Mouse (Mus musculus): ENCODE data around the gene Sptan1. TPM values are rescaled to one million over a fixed set of nuclear protein-coding genes. Genes with fewer than 3 reads are reported as not detected.

Sptan1 gene
- total RNA-seq (2021), result 1,000 to 10,000 TPM; 1,035 to 1,062 TPM

DNA sequence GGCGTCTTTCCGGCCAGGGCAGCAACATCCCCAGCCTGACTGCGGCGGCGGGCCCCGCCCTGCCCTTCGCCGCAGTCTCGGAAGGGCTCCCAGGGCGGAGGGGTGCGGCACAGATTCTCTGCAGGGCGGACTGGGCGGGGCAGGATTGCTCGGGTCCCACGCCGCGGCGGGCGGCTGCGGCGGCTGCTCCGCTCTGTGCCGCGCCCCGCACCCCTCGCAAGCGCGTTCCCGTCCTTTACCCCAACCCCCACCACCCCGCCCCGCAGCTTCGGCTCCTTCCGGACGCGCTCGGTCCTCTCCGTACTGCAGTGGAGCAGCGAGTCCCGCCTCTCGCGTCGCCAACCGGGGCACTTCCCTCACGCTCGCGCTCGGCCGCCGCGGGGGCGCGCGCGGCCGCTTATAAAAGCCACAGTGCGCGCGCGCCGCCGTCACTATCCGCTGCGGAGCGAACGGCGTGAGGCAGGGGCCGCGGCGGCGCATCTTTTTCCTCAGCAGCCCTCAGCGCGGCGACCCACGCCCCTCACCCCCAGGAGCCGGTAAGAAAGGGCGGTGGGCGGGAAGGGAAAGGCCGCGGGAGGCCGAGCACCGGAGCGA is at the start of gene Sptan1:
Gene Sptan1, plus strand, starts transcription at position 311 of the 594 bp plus-strand sequence.
- intact Hi-C loops (cut with DNase I), result loop anchor here (5.0 kb wide), 1 partner anchor 73 kb away; no protein-coding TSS in a partner anchor
- peak; percentile 93 to 98 for DNase-seq (ENCODE audit: extremely low spot score in 1 of 2, low spot score in 2 of 2)

DNA sequence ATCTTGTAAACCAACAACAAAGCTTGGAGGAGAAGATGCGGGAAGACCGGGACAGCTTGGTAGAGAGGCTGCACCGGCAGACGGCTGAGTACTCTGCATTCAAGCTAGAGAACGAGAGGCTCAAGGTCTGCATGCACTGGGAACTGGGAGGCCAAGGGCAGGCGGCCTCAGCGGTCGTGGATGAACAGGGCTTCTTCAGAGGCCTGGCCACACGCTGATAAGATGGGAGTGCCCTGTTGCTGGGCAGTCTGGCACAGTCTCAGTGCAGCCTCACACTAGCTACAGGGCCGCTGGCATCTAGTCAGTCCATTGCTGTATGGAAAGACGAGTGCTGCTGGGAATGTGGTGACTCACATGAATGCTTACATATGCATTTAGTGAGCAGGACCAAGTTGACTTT is 47.7 kb upstream of the Sptan1 start:
- intact Hi-C loops (cut with DNase I), result loop anchor here (10.0 kb wide), 1 partner anchor 397 kb away; no protein-coding TSS in a partner anchor
- DNase-seq (ENCODE audit: extremely low spot score in 1 of 2, low spot score in 2 of 2), result no peak

GRCm38 (mm10) chr2:29922011-29922410 is 43.3 kb upstream of the Sptan1 start:
- intact Hi-C loops (cut with DNase I), result loop anchor here (5.0 kb wide), 2 partner anchors 75 to 95 kb away; no protein-coding TSS in a partner anchor
- DNase-seq (ENCODE audit: extremely low spot score in 1 of 2, low spot score in 2 of 2), result peak in 1 of 2 experiments; percentile 85

DNA sequence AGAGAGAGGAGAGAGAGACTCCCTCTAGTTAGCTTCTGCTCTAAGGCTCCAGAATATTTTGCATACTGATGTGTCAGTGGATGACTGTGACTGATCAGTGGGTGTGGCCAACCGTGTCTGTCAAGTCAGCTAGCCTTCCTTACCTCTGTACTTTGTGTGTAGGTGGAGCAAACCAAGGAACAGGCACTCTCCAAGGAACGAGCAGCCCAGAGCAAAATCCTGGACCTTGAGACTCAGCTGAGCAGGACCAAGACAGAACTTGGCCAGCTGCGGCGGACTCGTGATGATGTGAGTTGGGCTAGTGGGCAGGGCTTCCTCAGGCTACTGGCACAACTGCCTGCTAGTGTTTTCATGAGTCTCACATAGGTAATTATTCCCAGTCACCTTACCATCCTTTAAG is 38.8 kb upstream of the Sptan1 start:
- intact Hi-C loops (cut with DNase I), result loop anchor here (5.0 kb wide), 1 partner anchor 34 kb away; no protein-coding TSS in a partner anchor
- DNase-seq (ENCODE audit: extremely low spot score in 1 of 2, low spot score in 2 of 2), result no peak

DNA sequence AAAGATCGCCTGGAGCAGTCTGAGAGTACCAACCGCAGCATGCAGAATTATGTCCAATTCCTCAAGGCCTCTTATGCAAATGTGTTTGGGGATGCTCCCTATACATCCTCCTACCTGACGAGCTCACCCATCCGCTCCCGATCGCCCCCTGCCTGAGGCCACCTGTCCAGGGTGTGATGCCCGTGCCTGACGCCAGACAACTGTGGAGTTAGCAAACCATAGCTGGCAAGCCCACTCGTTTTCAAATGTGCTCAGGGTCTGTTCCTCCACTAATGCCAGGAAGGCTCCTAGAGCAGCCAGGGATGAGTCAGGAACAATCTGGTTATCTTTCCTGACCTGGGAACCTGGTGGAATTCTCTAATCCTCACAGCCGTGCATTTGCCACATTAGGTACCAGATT is 34.9 kb upstream of the Sptan1 start:
- DNase-seq (ENCODE audit: extremely low spot score in 1 of 2, low spot score in 2 of 2), result no peak

DNA sequence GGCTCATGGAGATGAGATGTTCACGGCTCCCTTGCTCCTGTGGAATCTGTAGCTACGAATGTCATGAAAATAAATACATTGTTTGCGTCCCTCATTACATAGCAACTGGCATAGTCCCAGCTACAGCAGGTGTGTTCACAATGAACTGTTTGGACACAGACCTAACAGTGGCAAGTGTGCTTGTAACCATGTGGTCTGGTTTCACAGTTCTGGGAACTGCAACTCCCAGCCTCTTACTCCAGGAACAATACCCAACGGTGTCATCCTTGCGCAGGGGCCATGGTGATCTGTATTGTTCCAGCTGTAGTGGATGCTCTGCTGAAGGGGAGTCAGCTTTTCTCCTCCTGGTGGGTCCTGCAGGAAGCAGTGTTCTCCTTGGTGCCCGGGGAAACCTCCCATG is 34.2 kb upstream of the Sptan1 start:
- DNase-seq (ENCODE audit: extremely low spot score in 1 of 2, low spot score in 2 of 2), result no peak

More for the DNA sequence above, 34.9 kb upstream of the Sptan1 start:
- intact Hi-C loops (cut with DNase I), result no loop called here

GRCm38 (mm10) chr2:29934906-29935599 is 30.3 kb upstream of the Sptan1 start, which contains the start of gene Gle1:
Gene Gle1 (plus strand): TSS chr2:29935426.
- intact Hi-C loops (cut with DNase I), result no loop called here

More for the DNA sequence above, 34.2 kb upstream of the Sptan1 start:
- intact Hi-C loops (cut with DNase I), result no loop called here

GRCm38 (mm10) chr2:29940073-29940472 is 25.3 kb upstream of the Sptan1 start:
- intact Hi-C loops (cut with DNase I), result no loop called here
- no peak for DNase-seq (ENCODE audit: extremely low spot score in 1 of 2, low spot score in 2 of 2)

More at GRCm38 (mm10) chr2:29934906-29935599, 30.3 kb upstream of the Sptan1 start, which contains the start of gene Gle1:
- DNase-seq (ENCODE audit: extremely low spot score in 1 of 2, low spot score in 2 of 2), result peak; percentile 96 to 99

GRCm38 (mm10) chr2:29940826-29941225 is 24.5 kb upstream of the Sptan1 start:
- no peak for DNase-seq (ENCODE audit: extremely low spot score in 1 of 2, low spot score in 2 of 2)
- intact Hi-C loops (cut with DNase I), result no loop called here

DNA sequence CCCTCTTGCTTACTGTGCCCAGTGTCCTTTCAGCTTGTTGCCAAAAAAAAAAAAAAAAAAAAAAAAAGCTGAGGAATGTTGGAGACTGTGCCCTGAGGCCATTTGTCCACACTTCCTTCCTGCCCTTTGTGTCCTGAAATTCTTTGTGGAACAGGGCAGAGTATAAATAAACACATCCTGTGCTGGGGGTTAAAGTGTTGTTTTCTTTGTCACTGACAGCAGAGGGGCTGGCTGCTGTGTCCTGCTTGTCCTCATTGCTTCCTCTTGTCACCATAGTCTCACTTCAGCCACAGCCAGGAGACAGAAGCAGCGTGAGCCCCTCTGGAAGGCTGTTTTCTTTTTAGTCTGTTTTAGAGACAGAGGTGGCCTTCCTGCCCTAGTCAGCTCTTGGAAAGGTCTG is 20.6 kb upstream of the Sptan1 start:
- intact Hi-C loops (cut with DNase I), result loop anchor here (5.0 kb wide), 1 partner anchor 42 kb away; no protein-coding TSS in a partner anchor
- peak in 1 of 2 experiments; percentile 65 for DNase-seq (ENCODE audit: extremely low spot score in 1 of 2, low spot score in 2 of 2)

DNA sequence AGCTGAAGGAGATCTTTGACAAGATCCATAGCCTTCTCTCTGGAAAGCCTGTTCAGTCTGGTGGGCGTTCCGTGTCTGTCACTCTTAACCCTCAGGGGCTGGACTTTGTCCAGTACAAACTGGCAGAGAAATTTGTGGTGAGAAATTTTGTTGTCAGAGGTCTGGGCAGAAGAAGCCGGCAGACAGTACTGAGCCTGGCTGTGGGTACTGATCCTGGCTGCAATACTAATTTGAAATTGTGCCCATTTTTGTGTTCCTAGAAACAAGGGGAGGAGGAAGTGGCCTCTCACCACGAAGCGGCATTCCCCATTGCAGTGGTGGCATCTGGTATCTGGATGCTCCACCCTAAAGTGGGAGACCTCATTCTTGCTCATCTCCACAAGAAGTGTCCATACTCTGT is 16.5 kb upstream of the Sptan1 start:
- intact Hi-C loops (cut with DNase I), result loop anchor here (5.0 kb wide), 1 partner anchor 47 kb away; no protein-coding TSS in a partner anchor
- no peak for DNase-seq (ENCODE audit: extremely low spot score in 1 of 2, low spot score in 2 of 2)

- intact Hi-C loops (cut with DNase I), result no loop called here
- no peak for DNase-seq (ENCODE audit: extremely low spot score in 1 of 2, low spot score in 2 of 2)
These were observed 4.1 kb upstream of the Sptan1 start for GRCm38 (mm10) chr2:29961246-29961645.

DNA sequence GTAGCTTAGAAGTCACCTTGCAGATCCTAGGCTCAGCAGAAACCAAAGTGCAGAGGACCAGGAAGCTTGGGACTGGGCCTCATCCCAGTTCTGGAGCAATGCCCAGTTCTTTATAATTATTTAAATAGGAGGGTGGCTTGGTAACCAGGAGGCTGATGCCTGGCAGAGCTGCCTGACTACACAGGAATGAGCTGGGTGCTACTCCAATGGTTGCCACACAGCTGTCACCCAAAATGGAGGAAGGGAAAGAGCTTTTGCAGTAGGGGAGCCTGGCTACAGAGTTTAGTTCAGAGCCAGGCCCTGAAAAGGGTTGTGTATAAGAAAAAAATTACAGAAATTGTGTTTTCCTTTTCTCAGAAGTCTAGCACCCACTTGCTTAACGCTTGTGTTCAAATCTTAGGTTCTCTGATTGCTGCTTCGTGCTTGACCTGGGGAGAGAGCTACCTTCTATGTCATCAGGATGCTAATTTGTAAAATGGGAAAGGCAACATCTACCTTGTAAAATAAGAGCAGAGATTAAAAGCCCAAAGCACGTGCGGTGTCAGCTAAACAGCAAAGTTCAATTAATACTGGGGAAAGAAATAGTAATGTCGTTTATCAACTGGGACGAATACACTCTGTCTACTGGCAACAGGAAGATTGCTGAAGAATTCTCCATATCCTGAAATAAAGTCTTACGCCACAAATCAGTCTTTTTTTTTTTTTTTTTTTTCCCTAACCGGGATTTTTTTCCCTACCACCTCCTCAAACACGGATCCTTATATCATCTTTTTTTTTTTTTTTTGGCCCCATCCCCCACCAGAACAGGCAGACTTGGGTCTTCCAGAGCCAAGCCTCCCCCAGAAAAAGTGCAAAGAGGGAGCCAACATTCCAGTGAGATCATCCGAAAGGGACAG is 758 bp upstream of the Sptan1 start:
- intact Hi-C loops (cut with DNase I), result loop anchor here (5.0 kb wide), 1 partner anchor 72 kb away; no protein-coding TSS in a partner anchor
- peak; percentile 50 to 64 for DNase-seq (ENCODE audit: extremely low spot score in 1 of 2, low spot score in 2 of 2)

- intact Hi-C loops (cut with DNase I), result loop anchor here (5.0 kb wide), 1 partner anchor 74 kb away; no protein-coding TSS in a partner anchor
These were observed 546 bp downstream of the Sptan1 start for GRCm38 (mm10) chr2:29965906-29966305.

GRCm38 (mm10) chr2:29966826-29967225 is 1.5 kb downstream of the Sptan1 start:
- DNase-seq (ENCODE audit: extremely low spot score in 1 of 2, low spot score in 2 of 2), result no peak
- intact Hi-C loops (cut with DNase I), result loop anchor here (5.0 kb wide), 1 partner anchor 75 kb away; no protein-coding TSS in a partner anchor

More at GRCm38 (mm10) chr2:29965906-29966305, 546 bp downstream of the Sptan1 start:
- peak; percentile 40 to 74 for DNase-seq (ENCODE audit: extremely low spot score in 1 of 2, low spot score in 2 of 2)

- intact Hi-C loops (cut with DNase I), result loop anchor here (5.0 kb wide), 1 partner anchor 75 kb away; no protein-coding TSS in a partner anchor
- DNase-seq (ENCODE audit: extremely low spot score in 1 of 2, low spot score in 2 of 2), result no peak
These were observed 2.4 kb downstream of the Sptan1 start for GRCm38 (mm10) chr2:29967768-29968167.

- no peak for DNase-seq (ENCODE audit: extremely low spot score in 1 of 2, low spot score in 2 of 2)
- intact Hi-C loops (cut with DNase I), result loop anchor here (5.0 kb wide), 1 partner anchor 76 kb away; no protein-coding TSS in a partner anchor
These were observed 3.3 kb downstream of the Sptan1 start for GRCm38 (mm10) chr2:29968638-29969037.

GRCm38 (mm10) chr2:29971838-29972635 is 6.7 kb downstream of the Sptan1 start:
- intact Hi-C loops (cut with DNase I), result no loop called here
- DNase-seq (ENCODE audit: extremely low spot score in 1 of 2, low spot score in 2 of 2), result peak in 1 of 2 experiments; percentile 70
